ENCODE assay signal across 27 mouse cellular contexts in the genomic region with DNA sequence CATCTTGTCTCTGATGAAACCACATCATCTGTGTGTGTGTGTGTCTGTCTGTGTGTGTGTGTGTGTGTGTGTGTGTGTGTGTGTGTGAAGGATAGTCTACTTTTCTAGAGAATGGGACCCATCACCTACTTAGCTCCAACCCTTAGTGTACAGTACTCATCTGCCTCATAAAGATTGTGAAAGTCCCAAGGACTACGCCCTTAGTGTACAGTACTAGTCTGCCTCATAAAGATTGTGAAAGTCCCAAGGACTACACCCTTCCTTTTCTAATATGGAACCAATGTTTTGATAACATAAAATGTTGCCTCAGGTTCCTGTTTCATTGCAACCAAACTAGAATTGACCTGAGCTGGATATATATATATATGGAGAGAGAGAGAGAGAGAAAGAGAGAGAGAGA.
A peak's percentile ranks its signal among the peaks of the same experiment; 100 is the strongest.
DNase-seq lines count a peak whose midpoint lies in the region; ATAC-seq and TF ChIP-seq lines count a peak whose summit lies in the region.
"Had no signal": no experiment of that assay in that cellular context is flagged by ENCODE, and none has a peak within 500 bp of the region (broad histone marks: within the 10 kb centered on the region; RNA-seq: fewer than 3 reads in every experiment).

No protein-coding gene starts in this region.

- no peaks in the 10 kb centered on the region for H3K9me3 ChIP-seq in lung, postnatal 0 days (ENCODE audit: low read length)
- H3K9me3 ChIP-seq in intestine, embryonic 16.5 days (ENCODE audit: control insufficient read depth, low read length): no peaks in the 10 kb centered on the region
- H3K9me3 ChIP-seq: midbrain, embryonic 10.5 days; midbrain, embryonic 15.5 days; stomach, embryonic 15.5 days had no signal

- no peak for TF ChIP-seq POLR2A in lung, adult 2 months (IDR thresholded peaks at IDR 0.05; ENCODE audit: borderline replicate concordance, extremely low read depth, low read depth, low read length)

- H3K4me3 ChIP-seq in lung, postnatal 0 days (ENCODE audit: low read depth, low read length): no peak overlapping the region
- H3K4me3 ChIP-seq in lung, adult 2 months (replicated peaks; ENCODE audit: extremely low read depth, low read depth, low read length): no peak overlapping the region
- no peak overlapping the region for H3K4me3 ChIP-seq in intestine, embryonic 16.5 days (ENCODE audit: low read length)
- H3K4me3 ChIP-seq: erythroblast, embryonic 14.5 days; gastrocnemius, adult 2 months; midbrain, embryonic 10.5 days; midbrain, embryonic 15.5 days; stomach, embryonic 15.5 days had no signal

- no peaks in the 10 kb centered on the region for H3K4me1 ChIP-seq in lung, postnatal 0 days (ENCODE audit: insufficient read depth, low read depth, low read length)
- no peaks in the 10 kb centered on the region for H3K4me1 ChIP-seq in lung, adult 2 months (ENCODE audit: control insufficient read depth, insufficient read depth, low read length)
- no peaks in the 10 kb centered on the region for H3K4me1 ChIP-seq in intestine, embryonic 16.5 days (ENCODE audit: control insufficient read depth, insufficient read depth, low read length)
- H3K4me1 ChIP-seq: midbrain, embryonic 10.5 days; midbrain, embryonic 15.5 days; stomach, embryonic 15.5 days had no signal

- peak; percentile 13 for DNase-seq in lung, postnatal 0 days (ENCODE audit: low spot score)
- no peak for DNase-seq in lung, adult 2 months
- peak; percentile 34 for DNase-seq in MEL-GATA-1-ER (ENCODE audit: extremely low read depth, low read depth)
- no peak for DNase-seq in B cell, adult 2 months
- no peak for DNase-seq in cerebellum, postnatal 25 days
- DNase-seq: adrenal gland, postnatal 14 days; cerebellum, adult 18-20 months; cerebellum, postnatal 10 days; gastrocnemius, adult 2 months; heart, adult 18-20 months; kidney, postnatal 4 days; layer of hippocampus, postnatal 36 days; left cerebral cortex, postnatal 4 days; right cerebral cortex, postnatal 25 days had no signal

- ATAC-seq in lung, postnatal 0 days: peak; percentile 66
- peak; percentile 86 for ATAC-seq in intestine, embryonic 16.5 days
- ATAC-seq in monocyte, adult 5-6 weeks (replicated peaks; ENCODE audit: insufficient number of reproducible peaks, low FRiP score, low TSS enrichment, poor library complexity, severe bottlenecking): peak; percentile 84
- ATAC-seq: forebrain, embryonic 16.5 days; midbrain, embryonic 15.5 days; Patski had no signal

- no peaks in the 10 kb centered on the region for H3K27me3 ChIP-seq in lung, postnatal 0 days (replicated peaks; ENCODE audit: insufficient read depth, low read length)
- H3K27me3 ChIP-seq in intestine, embryonic 16.5 days (replicated peaks; ENCODE audit: control insufficient read depth, insufficient read depth, low read length): no peaks in the 10 kb centered on the region
- H3K27me3 ChIP-seq: CH12.LX; midbrain, embryonic 15.5 days; Patski; stomach, embryonic 15.5 days had no signal

- H3K27ac ChIP-seq in lung, postnatal 0 days (ENCODE audit: low read length): no peak overlapping the region
- no peak overlapping the region for H3K27ac ChIP-seq in intestine, embryonic 16.5 days (ENCODE audit: low read length)
- H3K27ac ChIP-seq: gastrocnemius, adult 2 months; hindbrain, embryonic 14.5 days; kidney, postnatal 0 days; macrophage; midbrain, embryonic 10.5 days; midbrain, embryonic 15.5 days; stomach, embryonic 15.5 days had no signal

- H3K9ac ChIP-seq in lung, postnatal 0 days (replicated peaks; ENCODE audit: low read depth): no peak overlapping the region
- no peak overlapping the region for H3K9ac ChIP-seq in intestine, embryonic 16.5 days (ENCODE audit: low read depth, low read length)
- H3K9ac ChIP-seq: hindbrain, embryonic 14.5 days; midbrain, embryonic 15.5 days; stomach, embryonic 15.5 days had no signal

- WGBS in lung, postnatal 0 days: 83% methylated on average over 1 of the region's 1 CpGs
- WGBS in lung, adult 2 months: 96% methylated on average over 1 of the region's 1 CpGs
- 83% methylated on average over 1 of the region's 1 CpGs for WGBS in intestine, embryonic 16.5 days

- peak; percentile 58 for TF ChIP-seq EP300 in lung, postnatal 0 days (IDR thresholded peaks at IDR 0.05)

- TF ChIP-seq CTCF in lung, postnatal 0 days (IDR thresholded peaks at IDR 0.05): no peak
- no peak for TF ChIP-seq CTCF in lung, adult 2 months (IDR thresholded peaks at IDR 0.05; ENCODE audit: insufficient read depth, low read length)

- no peaks in the 10 kb centered on the region for H3K36me3 ChIP-seq in lung, postnatal 0 days (ENCODE audit: insufficient read depth, low read length)
- no peaks in the 10 kb centered on the region for H3K36me3 ChIP-seq in intestine, embryonic 16.5 days (ENCODE audit: control insufficient read depth, insufficient read depth, low read length)
- H3K36me3 ChIP-seq: midbrain, embryonic 10.5 days; midbrain, embryonic 15.5 days; stomach, embryonic 15.5 days had no signal

- no peak overlapping the region for H3K4me2 ChIP-seq in lung, postnatal 0 days (replicated peaks; ENCODE audit: low read depth, low read length)
- H3K4me2 ChIP-seq in intestine, embryonic 16.5 days (ENCODE audit: low read depth, low read length): no peak overlapping the region
- H3K4me2 ChIP-seq: heart, embryonic 11.5 days; hindbrain, embryonic 14.5 days; midbrain, embryonic 15.5 days; stomach, embryonic 15.5 days had no signal

Comparison
In these comparisons a context has a peak if more than half of its experiments do, and no peak if none do; other contexts are left out.
1. DNase-seq: peak in lung, postnatal 0 days (single experiment) and MEL-GATA-1-ER (single experiment); none in lung, adult 2 months (single experiment), B cell, adult 2 months (0 of 2) and cerebellum, postnatal 25 days (0 of 2).
2. Peak in every context shown above with its lines, with median percentiles within 50 percentile points of each other: ATAC-seq.